Mouse (Mus musculus): ENCODE measurements around the gene Ppdpf.
"Not testable (repeated sequence)": the region's sequence is repeated elsewhere in the genome, so short reads cannot be mapped to it uniquely, and the experiment has no call there.

Ppdpf gene

GRCm38 (mm10) chr2:181159091-181159514 is 27.9 kb upstream of the Ppdpf start:
- DNase-seq (ENCODE audit: extremely low spot score), result no peak

DNA sequence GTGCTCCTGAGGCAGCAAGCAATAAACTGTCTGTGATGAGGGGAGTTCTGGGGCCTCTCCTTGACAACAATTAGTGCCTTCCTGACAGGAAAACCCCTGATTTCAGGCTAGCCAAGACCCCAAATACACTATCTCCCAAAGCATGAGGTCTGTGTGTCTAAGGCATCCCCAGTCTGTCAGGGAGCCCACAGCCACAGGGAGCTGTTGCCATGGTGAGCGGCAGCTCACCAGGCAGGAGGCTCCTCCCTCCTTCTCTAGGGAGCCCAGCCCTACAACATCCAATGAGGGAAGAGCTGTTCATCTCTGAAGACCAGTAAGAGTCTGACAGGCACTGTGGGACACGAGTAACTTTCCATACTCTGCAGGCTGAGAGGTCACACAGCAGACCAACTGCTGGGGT is 27.3 kb upstream of the Ppdpf start:
- DNase-seq (ENCODE audit: extremely low spot score), result peak; percentile 19

DNA sequence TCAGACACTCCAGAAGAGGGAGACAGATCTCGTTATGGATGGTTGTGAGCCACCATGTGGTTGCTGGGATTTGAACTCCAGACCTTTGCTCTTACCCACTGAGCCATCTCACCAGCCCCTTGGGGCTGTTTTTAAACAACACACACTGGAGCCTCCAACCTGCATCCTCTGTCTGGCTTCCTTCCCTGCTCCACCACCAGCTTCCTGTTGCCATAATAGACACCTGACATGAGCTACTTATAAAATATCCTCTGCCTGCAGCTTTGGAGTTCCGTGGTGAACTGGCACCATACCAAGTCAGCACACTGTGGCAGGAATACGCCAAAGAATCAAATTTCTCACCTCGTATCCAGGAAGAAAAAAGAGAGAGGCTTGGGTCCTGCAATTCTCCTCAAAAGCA is 26.2 kb upstream of the Ppdpf start:
- DNase-seq (ENCODE audit: extremely low spot score), result no peak

GRCm38 (mm10) chr2:181166469-181166868 is 20.6 kb upstream of the Ppdpf start:
- DNase-seq (ENCODE audit: extremely low spot score), result no peak

GRCm38 (mm10) chr2:181174646-181175045 is 12.4 kb upstream of the Ppdpf start:
- DNase-seq (ENCODE audit: extremely low spot score), result no peak

GRCm38 (mm10) chr2:181178015-181178414 is 9.0 kb upstream of the Ppdpf start:
- no peak for DNase-seq (ENCODE audit: extremely low spot score)

DNA sequence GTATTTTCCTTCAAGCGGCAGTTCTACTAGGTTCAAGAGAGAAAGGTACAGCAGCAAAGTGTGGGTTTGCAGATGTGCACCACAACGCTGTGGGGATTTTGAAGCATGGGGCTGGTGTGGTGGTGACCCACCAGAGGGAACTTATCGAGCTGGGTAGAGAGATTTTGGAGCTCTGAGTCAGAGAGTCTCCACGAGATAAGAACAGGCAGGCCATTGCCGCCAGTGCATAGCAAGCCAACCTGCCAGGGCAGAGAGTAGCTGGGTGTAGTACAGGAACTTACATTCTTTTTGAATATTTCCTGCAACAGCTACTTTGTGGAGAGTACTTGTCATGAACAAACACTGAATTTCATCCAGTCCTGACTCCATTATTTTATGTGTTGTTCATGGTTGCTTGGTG is 8.6 kb upstream of the Ppdpf start:
- DNase-seq (ENCODE audit: extremely low spot score), result no peak

GRCm38 (mm10) chr2:181180898-181181297 is 6.1 kb upstream of the Ppdpf start:
- no peak for DNase-seq (ENCODE audit: extremely low spot score)

- peak; percentile 84 for DNase-seq (ENCODE audit: extremely low spot score)
These were observed 412 bp upstream of the Ppdpf start for GRCm38 (mm10) chr2:181186635-181187034.

GRCm38 (mm10) chr2:181188681-181189080 is 1.6 kb downstream of the Ppdpf start:
- peak; percentile 6 for DNase-seq (ENCODE audit: extremely low spot score)

DNA sequence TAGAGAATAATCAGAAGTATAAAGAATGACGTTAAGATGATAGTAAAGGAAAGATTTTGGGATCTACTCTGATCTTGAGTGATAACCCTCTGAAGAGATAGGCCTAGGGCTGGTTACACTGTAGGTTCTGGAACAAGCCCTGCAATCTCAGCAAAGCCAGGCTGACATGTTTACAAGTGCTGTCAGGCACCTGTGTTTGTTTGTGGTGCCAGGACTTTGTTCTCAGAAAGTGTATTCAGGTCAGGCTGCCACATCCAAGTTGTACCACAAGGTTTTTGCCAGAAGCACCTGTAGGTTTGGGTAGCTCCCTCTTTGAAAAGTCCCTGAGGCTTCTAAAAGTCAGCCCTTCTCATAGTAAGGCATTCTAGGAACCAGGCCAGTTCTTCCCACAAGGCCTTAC is 2.3 kb downstream of the Ppdpf start:
- DNase-seq (ENCODE audit: extremely low spot score), result no peak

GRCm38 (mm10) chr2:181191385-181191784 is 4.3 kb downstream of the Ppdpf start:
- DNase-seq (ENCODE audit: extremely low spot score), result not testable (repeated sequence)

DNA sequence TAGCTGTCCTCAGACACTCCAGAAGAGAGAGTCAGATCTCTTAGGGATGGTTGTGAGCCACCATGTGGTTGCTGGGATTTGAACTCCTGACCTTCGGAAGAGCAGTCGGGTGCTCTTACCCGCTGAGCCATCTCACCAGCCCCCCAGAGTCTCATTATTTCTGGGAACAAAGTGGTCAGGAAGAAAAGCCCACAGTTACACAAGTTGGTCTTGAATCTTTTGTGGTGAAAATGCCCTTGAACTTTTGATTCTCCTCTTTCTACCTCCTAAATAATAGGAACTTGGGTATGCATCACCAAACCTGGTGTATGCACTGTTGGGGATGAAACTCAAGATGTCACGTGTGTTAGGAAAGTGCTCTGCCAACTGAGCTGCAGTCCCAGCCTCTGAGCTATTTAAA is 4.9 kb downstream of the Ppdpf start:
- no peak for DNase-seq (ENCODE audit: extremely low spot score)

- no peak for DNase-seq (ENCODE audit: extremely low spot score)
These were observed 6.0 kb downstream of the Ppdpf start for GRCm38 (mm10) chr2:181193044-181193443.

DNA sequence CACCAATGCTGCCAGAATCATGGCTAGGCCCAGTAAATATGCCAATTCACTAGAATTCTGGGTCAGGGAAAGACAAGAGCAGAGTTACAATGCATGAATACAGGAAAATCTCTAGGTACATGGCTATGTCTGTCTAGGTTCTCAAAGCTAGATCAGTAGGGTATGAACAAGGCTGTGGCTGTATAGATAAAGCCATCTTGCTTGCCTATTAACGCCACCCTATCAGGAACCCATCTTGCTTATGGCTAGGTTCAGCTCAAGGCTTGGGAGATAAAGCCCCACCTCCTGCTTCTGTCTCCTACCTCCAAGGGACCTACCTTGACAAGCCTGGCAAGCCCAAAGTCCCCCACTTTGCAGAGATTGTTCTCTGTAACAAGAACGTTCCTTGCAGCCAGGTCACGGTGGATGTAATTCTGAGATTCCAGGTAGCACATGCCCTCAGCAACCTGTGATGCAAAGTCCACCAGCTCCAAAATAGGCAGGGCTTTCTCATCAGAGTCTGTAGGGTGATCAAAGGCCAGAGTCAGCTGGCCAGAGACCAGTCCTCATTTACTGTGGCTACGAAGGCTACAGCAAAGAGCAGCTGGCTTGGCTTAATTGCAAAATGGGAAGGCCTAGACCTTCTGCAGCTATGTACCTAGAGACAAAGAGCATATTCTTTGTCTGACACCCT is 9.7 kb downstream of the Ppdpf start:
- DNase-seq (ENCODE audit: extremely low spot score), result no peak

DNA sequence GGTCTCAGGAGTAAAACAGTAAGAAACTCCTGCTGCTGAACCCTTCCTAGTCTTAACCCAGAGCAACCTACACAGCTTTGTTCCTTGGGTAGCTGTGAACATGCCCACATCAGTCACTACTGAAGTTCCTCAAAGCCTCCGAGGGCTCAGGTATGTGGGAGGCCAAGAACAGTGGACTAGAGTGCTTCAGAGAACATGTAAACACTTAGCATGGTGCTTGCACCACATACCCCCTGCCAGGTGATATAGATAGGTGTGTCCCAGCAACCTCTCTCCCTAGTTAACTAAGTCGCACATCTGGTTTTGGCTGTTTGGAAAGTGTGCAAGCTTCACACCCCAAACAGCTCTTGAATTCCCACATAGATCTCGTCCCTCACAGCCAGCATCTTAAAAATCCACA is 14.6 kb downstream of the Ppdpf start:
- no peak for DNase-seq (ENCODE audit: extremely low spot score)

GRCm38 (mm10) chr2:181202422-181202821 is 15.4 kb downstream of the Ppdpf start, which contains the start of gene Ptk6:
Ptk6 (minus strand) TSS chr2:181202789.
- no peak for DNase-seq (ENCODE audit: extremely low spot score)

DNA sequence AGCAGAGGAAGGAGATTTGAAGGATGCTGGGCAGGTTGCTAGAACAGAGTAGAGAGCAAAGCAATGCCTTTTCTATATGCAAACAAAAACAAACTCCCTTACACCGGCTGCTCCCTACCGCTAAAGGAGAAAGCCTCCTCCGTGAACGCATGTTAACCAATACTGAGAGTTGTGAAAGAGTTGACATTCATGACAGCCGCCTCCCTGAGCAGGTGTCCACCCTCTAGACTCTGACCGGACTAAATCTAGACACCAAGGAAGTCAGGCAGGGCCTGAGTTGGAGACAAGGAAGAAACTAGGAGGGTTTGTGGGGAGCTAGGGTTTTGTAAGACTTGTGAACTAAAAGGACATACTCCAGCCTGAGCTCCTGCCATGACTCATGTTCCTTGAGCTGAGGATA is 15.8 kb downstream of the Ppdpf start:
- DNase-seq (ENCODE audit: extremely low spot score), result no peak

GRCm38 (mm10) chr2:181205678-181206077 is 18.6 kb downstream of the Ppdpf start:
- no peak for DNase-seq (ENCODE audit: extremely low spot score)

GRCm38 (mm10) chr2:181206118-181206517 is 19.1 kb downstream of the Ppdpf start:
- DNase-seq (ENCODE audit: extremely low spot score), result no peak

DNA sequence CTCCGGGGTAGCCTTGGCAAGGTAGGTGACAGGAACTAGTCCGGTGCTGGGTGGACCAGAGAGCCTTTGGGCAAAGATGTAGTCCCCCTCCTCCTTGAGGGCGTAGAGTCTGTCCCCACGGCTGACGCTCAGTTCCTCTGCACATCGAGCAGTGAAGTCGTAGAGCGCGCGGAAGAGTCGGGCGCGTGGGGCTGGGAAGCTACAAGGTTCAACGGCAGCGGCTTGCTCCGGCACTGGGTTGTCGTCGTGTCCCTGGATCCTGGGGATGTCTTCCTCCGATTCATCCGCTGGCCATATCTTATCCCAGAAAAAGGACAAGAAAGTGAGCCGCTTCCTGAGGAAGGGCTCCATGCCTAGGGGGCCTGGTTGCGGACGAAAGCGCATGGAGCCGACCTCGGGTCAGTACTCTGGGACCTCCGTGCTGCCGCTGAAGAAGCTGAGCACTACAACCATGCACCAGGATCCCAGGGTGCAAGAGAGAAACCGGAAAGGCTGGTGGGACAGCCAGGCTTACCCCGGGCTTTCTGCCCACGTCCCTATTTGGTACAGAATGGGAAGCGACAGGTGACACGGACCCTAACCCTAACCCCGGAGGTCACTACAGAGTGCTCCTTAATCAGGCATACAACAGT is 25.5 kb downstream of the Ppdpf start:
- DNase-seq (ENCODE audit: extremely low spot score), result peak; percentile 32

DNA sequence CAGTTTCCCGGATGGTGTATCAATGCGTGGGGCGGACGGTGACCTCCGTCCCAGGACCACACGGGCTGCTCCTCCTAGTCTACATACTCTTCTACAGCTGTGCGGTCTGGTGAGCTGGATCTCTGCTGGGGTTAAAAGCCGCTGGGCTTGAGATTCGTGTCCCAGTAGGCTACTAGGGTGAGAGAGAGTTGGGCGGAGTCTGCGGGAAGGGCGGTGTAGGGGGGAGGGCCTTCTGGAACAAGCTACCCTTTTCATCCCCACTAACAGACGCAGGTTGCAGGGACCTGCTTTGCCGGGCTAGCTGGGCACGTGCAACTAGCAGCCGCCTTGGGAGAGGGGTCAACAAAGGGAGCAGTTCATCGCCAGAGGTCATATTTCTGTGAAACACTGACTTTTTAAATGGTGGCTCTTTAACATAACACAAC is 26.0 kb downstream of the Ppdpf start, which contains the start of gene Srms:
Gene Srms, minus strand, starts transcription at position 165 of the 425 bp plus-strand sequence.
- peak; percentile 54 for DNase-seq (ENCODE audit: extremely low spot score)

DNA sequence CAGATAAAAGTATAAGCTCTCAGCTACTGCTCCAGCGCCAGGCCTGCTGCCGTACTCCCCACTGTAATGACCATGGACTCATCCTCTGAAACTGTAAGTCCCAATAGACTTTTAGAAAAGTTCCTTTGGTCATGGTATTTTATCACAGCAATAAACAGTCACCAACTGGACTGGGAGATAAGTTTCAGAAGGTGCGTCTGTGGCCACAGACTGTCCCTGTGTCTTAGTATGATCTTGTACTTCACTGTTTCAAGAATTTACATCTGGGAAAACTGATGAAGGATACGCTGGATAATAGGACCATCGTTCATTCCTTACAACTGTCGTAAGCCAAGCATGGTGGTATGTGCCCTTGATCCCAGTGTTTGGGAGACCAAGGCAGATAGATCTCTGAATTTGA is 29.0 kb downstream of the Ppdpf start:
- DNase-seq (ENCODE audit: extremely low spot score), result no peak
